ENCODE assay signal across 8 mouse cellular contexts in the genomic region with DNA sequence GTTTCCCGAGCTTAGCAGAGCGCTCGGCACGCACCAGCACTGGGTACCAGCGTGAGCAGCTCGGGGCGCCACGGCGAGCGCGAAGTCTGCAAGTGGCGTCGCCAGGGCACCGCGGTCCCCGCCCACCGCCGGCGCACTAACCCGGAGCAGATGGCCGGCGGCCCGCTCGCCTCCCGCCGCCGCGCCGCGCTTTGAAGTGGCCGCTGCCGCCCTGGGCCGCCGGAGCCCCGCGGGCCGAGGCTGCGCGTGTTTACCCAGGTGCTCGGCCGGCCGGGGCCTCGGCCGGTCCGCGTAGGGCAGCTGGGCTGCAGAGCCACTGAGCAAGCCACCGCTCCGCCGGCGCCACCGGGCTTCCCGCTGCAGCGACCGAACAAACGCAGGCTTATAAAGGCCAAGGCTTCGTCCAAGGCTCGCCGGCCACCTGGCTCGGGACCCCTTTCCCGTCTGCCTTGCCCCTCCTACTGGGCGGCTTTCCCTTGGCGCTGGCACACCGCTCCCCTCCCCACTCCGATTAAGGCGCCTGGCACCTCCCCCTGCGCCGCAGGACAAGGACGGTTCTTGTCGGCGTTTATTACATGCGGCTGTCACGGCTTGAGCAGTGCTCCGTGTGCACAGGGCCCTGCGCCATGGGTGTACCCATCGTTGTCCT.
A peak's percentile ranks its signal among the peaks of the same experiment; 100 is the strongest.
DNase-seq lines count a peak whose midpoint lies in the region; ATAC-seq lines count a peak whose summit lies in the region.

No protein-coding gene starts in this region.

- H3K4me3 ChIP-seq in forebrain, embryonic 15.5 days = peak overlapping the region; percentile 54
- H3K4me3 ChIP-seq in hindbrain, embryonic 14.5 days (replicated peaks; ENCODE audit: low read length) = peak overlapping the region; percentile 57

- peak; percentile 61 to 71 for DNase-seq in adrenal gland, adult 18-20 months (ENCODE audit: low spot score in 2 of 2)
- DNase-seq in cerebellum, adult 18-20 months = peak; percentile 73 to 83
- peak; percentile 66 for DNase-seq in hindbrain, embryonic 14.5 days (ENCODE audit: low spot score)
- peak; percentile 42 to 93 for DNase-seq in left cerebral cortex, postnatal 10 days (ENCODE audit: extremely low spot score in 1 of 2, low spot score in 2 of 2)
- DNase-seq in lung, postnatal 36 days = peak; percentile 68
- peak; percentile 43 for DNase-seq in right cerebral cortex, adult 18-20 months
- DNase-seq in c-Kit-positive CD71-positive TER-119-positive erythroid progenitor cells, embryonic 14.5 days (ENCODE audit: low spot score) = no peak

- peaks cover 38% of the 10 kb centered on the region for H3K27me3 ChIP-seq in forebrain, embryonic 15.5 days
- H3K27me3 ChIP-seq in hindbrain, embryonic 14.5 days (ENCODE audit: control insufficient read depth, insufficient read depth, low read length) = peaks cover 27% of the 10 kb centered on the region

- peak overlapping the region; percentile 60 for H3K9ac ChIP-seq in forebrain, embryonic 15.5 days (replicated peaks)
- H3K9ac ChIP-seq in hindbrain, embryonic 14.5 days = peak overlapping the region; percentile 74

- H3K9me3 ChIP-seq in forebrain, embryonic 15.5 days = no peaks in the 10 kb centered on the region; the same call in 1 of the 2 replicates
- H3K9me3 ChIP-seq in hindbrain, embryonic 14.5 days (ENCODE audit: control insufficient read depth, low read length) = peaks cover 10% of the 10 kb centered on the region

- WGBS in forebrain, embryonic 15.5 days = under 1% methylated on average over 60 of the region's 75 CpGs
- under 1% methylated on average over 63 of the region's 75 CpGs for WGBS in hindbrain, embryonic 14.5 days

- intact Hi-C loops in left cerebral cortex, postnatal 10 days (cut with DNase I) = loop anchor here (5.0 kb wide), 1 partner anchor 68 kb away; the partner anchor contains the start of gene Nkd1

- no peaks in the 10 kb centered on the region for H3K36me3 ChIP-seq in forebrain, embryonic 15.5 days
- H3K36me3 ChIP-seq in hindbrain, embryonic 14.5 days (replicated peaks; ENCODE audit: control insufficient read depth, insufficient read depth) = no peaks in the 10 kb centered on the region

- peaks cover 35% of the 10 kb centered on the region for H3K4me1 ChIP-seq in forebrain, embryonic 15.5 days
- peaks cover 24% of the 10 kb centered on the region for H3K4me1 ChIP-seq in hindbrain, embryonic 14.5 days (replicated peaks; ENCODE audit: control insufficient read depth, insufficient read depth, low read length)

- ATAC-seq in forebrain, embryonic 15.5 days (replicated peaks) = peak; percentile 77
- peak; percentile 84 for ATAC-seq in hindbrain, embryonic 14.5 days (ENCODE audit: low FRiP score)

- peak overlapping the region; percentile 95 for H3K4me2 ChIP-seq in forebrain, embryonic 15.5 days (replicated peaks)
- peak overlapping the region; percentile 91 for H3K4me2 ChIP-seq in hindbrain, embryonic 14.5 days (replicated peaks)

- peak overlapping the region; percentile 47 for H3K27ac ChIP-seq in forebrain, embryonic 15.5 days (replicated peaks)
- H3K27ac ChIP-seq in hindbrain, embryonic 14.5 days = peak overlapping the region; percentile 61
